Mouse (Mus musculus) bone marrow, adult 2 months (tissue): ENCODE data around the gene Serpina1b. TPM values are rescaled to one million over a fixed set of nuclear protein-coding genes. Genes with fewer than 3 reads are reported as not detected.
"Not testable (repeated sequence)": the region's sequence is repeated elsewhere in the genome, so short reads cannot be mapped to it uniquely, and the experiment has no call there.

Source experiments
- H3K27ac ChIP-seq: fragments of 200-500 bp; 2 replicates; pipeline ENCODE4 v1.5.1; 2012; ENCODE audit warnings: low read depth, mild to moderate bottlenecking, control low read depth, inconsistent platforms, low read length; ENCODE audit not compliant: control insufficient read depth, poor library complexity, insufficient read depth
- H3K4me1 ChIP-seq: fragments of 200-500 bp; 2 replicates; pipeline ENCODE4 v1.6.1; 2011; ENCODE audit warnings: low read length; ENCODE audit not compliant: control insufficient read depth, insufficient read depth
- H3K4me3 ChIP-seq: fragments of 200-500 bp; replicated peaks from 2 replicates; pipeline ENCODE3; 2011; ENCODE audit warnings: mild to moderate bottlenecking, low read depth, low read length, control low read depth; ENCODE audit not compliant: control insufficient read depth
- CTCF ChIP-seq: fragments of 200-500 bp; IDR thresholded peaks from 2 replicates; pipeline ENCODE4 v1.5.1; 2011; ENCODE audit warnings: low read length, control low read depth; ENCODE audit not compliant: control insufficient read depth, insufficient read depth
- POLR2A ChIP-seq: fragments of 200-500 bp; IDR thresholded peaks from 2 replicates; pipeline ENCODE4 v1.6.1; 2011; ENCODE audit warnings: low read depth, mild to moderate bottlenecking, control low read depth, low read length, borderline replicate concordance; ENCODE audit not compliant: control insufficient read depth
- WGBS: fragments of 180-500 bp; shearing (Covaris S2); methylation state at CpG from one replicate; pipeline ENCODE4 v1.1.7; 2018; 5-methylcytosine and 5-hydroxymethylcytosine counted together
- polyA plus RNA-seq: library from polyadenylated mRNA; stranded (reverse); fragments of >200 nt; gene quantifications from 2 replicates; pipeline ENCODE4 v1.2.4, GENCODE M21; 2011; ENCODE audit warnings: low replicate concordance; ENCODE audit not compliant: missing spikeins, insufficient read depth, insufficient read length

Serpina1b gene
- polyA plus RNA-seq, result 4.4 and 30.7 TPM in 2 replicates

DNA sequence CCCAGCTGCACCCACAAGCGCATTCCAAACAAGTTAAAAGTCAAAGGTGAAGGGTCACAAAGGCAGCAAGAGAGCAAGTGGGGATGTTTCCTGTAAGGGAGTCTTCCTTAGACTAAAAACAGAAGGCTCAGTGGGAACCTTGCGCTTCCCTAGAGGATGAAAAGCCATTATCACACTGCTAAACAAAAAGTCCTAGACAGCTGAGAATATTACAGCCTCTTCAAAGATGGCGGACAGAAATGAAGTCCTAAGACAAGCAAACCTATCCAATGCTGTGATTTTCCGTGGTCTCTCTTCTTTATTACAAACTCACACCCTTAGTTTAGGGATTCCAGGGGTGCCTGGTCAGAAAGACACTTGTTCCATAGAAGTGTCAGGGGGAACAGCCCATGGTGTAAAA lies at the start of gene Serpina1b:
Gene Serpina1b, minus strand, starts transcription at position 101 of the 400 bp plus-strand sequence.
- H3K27ac ChIP-seq, H3K4me1 ChIP-seq, H3K4me3 ChIP-seq: not testable (repeated sequence)
- WGBS, result 74% methylated on average over 4 of the region's 4 CpGs

DNA sequence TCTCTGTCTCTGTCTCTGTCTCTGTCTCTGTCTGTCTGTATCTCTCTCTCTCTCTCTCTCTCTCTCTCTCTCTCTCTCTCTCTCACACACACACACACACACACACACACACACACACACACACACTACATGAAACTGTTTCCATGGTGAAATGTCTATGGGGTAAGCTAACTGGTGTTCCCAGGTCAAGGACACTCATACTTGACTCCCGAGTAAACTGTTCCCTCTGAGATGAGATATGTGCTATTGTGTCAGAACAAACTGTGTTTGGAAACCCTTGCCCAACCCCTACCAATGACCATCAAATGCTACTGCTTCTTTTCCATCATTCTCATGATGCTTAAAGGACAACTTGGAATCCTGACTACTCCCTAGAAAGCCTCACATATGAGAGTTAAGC lies 36.7 kb upstream of the Serpina1b start:
- WGBS, result 76% methylated on average over 1 of the region's 1 CpGs
- not testable (repeated sequence) for H3K4me1 ChIP-seq, H3K27ac ChIP-seq, H3K4me3 ChIP-seq

DNA sequence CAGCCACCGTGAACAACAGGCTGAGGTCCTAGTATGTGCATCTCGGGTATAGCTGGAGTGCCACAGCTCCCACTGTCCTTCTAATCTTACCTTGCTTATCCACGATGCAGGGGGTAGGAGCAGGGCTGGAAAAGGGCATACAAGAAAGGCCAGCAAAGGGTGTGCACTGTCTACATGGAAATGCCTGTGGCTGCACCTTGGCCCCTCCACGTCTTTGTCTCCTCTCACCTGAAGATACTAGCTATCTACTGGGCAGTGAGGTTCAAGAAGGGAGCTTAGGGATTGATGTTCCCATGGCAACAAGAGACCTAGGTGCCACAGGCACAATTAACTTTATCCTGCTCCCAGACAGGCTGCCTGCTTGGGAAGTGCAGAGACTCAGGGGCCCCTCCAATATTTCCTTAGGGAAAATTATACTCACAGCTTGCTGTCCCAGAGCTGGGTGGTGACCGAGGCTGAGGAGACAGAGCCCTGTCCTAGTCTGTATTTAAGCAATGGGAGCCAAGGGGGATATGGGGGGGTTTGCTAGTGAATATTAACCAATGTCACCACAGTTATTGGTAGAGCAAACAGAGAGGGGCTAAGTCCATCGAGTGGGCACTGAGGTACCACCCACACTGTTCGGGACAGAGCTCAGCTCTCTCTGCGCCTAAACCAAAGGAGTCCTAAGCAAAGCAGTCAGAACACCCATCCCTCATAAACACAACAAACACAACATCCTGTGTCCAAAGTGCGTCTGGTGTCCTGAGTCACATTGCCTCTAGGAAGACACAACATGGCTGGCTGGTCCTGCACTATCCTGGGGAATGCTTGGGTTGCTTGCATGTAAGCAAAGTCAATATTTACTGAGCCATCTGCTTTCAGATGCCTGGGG lies 33.2 kb upstream of the Serpina1b start, which contains the start of gene Serpina1a:
Gene Serpina1a, minus strand, starts transcription at position 462 of the 874 bp plus-strand sequence.
- H3K27ac ChIP-seq, H3K4me1 ChIP-seq, H3K4me3 ChIP-seq: not testable (repeated sequence)
- WGBS, result 73% methylated on average over 9 of the region's 9 CpGs

DNA sequence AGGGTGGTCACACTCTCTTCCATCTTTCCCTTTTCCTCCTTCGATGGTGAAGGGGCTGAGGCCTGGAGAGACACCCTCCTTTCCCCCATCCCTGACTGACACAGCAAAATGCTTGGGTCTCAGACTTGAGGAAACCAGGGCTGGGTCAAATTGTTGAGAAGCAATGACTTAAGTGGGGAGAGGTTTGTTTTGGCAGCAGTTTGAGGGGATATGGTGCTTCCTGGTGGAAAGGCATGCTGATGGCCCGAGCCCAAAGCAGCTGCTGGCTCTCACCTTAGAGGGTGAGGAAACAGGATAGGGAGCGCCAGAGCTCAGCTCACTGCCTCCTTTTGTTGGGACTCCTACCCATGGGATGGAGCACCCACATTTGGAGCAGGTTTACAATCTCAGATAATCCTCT lies 30.8 kb upstream of the Serpina1b start:
- H3K4me1 ChIP-seq, result no peaks in the 10 kb centered on the region
- no peak for TF ChIP-seq POLR2A
- TF ChIP-seq CTCF, result no peak
- no peak overlapping the region for H3K4me3 ChIP-seq
- WGBS, result 59% methylated on average over 3 of the region's 3 CpGs
- H3K27ac ChIP-seq, result no peak overlapping the region

DNA sequence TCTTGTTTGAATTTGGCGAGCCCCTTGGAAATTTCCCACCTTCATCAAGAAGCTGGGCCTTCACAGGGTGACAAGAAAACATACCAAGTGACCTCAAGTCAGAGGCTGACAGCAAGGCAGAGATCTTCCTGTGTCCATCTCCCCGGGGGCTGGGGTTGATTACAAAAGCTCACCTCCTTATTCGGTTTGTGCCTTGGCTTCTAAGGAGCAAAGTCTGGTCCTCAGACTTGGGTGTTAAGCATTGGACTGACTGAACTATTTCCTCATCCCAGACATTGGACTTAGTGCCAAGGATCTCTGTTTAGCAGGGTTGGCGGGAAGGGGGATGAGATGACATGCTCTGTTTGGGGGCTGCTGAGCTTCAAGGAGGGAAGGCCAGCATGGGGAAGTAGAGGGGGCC lies 30.4 kb upstream of the Serpina1b start:
- not testable (repeated sequence) for H3K4me3 ChIP-seq, H3K27ac ChIP-seq, H3K4me1 ChIP-seq
- 80% methylated on average over 3 of the region's 4 CpGs for WGBS

DNA sequence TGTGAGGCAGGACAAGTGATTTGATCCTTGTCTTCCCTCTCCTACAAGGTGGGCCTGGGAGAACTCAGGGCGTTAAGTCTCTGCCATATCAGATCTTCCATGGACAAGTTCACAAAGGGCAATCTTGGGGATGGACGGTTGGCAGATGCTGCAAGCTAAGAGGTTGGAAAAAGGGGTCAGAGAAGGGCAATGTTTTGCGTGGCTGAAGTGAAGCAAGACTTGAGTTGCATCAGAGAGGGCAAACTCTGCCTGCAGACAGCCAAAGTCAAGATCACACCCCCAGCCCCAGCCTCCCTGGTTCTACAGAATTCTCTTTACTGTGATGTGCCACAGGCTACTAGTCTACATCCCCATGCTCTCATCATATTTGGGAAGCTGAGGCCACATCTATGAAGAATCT lies 29.4 kb upstream of the Serpina1b start:
- not testable (repeated sequence) for H3K27ac ChIP-seq, H3K4me1 ChIP-seq, H3K4me3 ChIP-seq
- WGBS, result 61% methylated on average over 3 of the region's 3 CpGs

DNA sequence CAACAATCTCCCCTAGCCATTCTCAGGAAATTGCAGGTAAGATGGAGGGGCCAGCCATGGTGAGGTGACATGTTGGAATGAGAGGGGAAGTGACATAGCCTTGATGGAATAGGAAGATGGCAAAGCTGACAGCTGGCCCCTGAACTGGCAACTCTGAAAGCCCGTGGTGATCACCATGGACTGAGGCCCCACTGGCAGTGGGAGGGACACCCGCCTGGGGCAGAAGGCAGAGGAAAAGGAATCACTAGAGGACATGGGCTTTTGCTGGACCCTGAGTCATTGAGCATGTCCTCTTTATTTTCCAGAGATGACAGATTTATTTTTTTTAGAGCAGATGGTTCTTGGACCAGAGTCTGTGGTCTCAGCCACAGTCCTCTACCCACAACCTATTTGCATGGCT lies 22.9 kb upstream of the Serpina1b start:
- not testable (repeated sequence) for H3K4me3 ChIP-seq, H3K27ac ChIP-seq, H3K4me1 ChIP-seq
- 80% methylated on average over 2 of the region's 2 CpGs for WGBS

DNA sequence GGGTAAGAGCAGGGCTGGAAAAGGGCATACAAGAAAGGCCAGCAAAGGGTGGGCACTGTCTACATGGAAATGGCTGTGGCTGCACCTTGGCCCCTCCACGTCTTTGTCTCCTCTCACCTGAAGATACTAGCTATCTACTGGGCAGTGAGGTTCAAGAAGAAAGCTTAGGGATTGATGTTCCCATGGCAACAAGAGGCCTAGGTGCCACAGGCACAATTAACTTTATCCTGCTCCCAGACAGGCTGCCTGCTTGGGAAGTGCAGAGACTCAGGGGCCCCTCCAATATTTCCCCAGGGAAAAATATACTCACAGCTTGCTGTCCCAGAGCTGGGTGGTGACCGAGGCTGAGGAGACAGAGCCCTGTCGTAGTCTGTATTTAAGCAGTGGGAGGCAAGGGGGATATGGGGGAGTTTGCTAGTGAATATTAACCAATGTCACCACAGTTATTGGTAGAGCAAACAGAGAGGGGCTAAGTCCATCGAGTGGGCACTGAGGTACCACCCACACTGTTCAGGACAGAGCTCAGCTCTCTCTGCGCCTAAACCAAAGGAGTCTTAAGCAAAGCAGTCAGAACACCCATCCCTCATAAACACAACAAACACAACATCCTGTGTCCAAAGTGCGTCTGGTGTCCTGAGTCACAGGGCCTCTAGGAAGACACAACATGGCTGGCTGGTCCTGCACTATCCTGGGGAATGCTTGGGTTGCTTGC lies 2.4 kb downstream of the Serpina1b start:
- WGBS, result 70% methylated on average over 6 of the region's 6 CpGs
- not testable (repeated sequence) for H3K4me1 ChIP-seq, H3K27ac ChIP-seq, H3K4me3 ChIP-seq

DNA sequence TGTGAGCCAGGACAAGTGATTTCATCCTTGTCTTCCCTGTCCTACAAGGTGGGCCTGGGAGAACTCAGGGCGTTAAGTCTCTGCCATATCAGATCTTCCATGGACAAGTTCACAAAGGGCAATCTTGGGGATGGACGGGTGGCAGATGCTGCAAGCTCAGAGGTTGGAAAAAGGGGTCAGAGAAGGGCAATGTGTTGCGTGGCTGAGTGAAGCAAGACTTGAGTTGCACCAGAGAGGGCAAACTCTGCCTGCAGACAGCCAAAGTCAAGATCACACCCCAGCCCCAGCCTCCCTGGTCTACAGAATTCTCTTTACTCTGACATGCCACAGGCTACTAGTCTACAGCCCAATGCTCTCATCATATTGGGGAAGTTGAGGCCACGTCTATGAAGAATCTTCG lies 6.3 kb downstream of the Serpina1b start:
- H3K4me1 ChIP-seq, H3K27ac ChIP-seq, H3K4me3 ChIP-seq: not testable (repeated sequence)
- whole genome bisulfite sequencing, result 71% methylated on average over 5 of the region's 5 CpGs

DNA sequence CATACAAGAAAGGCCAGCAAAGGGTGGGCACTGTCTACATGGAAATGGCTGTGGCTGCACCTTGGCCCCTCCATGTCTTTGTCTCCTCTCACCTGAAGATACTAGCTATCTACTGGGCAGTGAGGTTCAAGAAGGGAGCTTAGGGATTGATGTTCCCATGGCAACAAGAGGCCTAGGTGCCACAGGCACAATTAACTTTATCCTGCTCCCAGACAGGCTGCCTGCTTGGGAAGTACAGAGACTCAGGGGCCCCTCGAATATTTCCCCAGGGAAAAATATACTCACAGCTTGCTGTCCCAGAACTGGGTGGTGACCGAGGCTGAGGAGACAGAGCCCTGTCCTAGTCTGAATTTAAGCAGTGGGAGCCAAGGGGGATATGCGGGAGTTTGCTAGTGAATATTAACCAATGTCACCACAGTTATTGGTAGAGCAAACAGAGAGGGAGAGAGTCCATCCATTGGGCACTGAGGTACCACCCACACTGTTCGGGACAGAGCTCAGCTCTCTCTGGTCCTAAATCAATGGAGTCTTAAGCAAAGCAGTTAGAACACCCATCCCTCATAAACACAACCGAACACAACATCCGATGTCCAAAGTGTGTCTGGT lies 56.8 kb downstream of the Serpina1b start, which contains the start of gene Serpina1d:
Gene Serpina1d, minus strand, starts transcription at position 347 of the 606 bp plus-strand sequence.
- 80% methylated on average over 6 of the region's 6 CpGs for WGBS
- not testable (repeated sequence) for H3K4me3 ChIP-seq, H3K4me1 ChIP-seq, H3K27ac ChIP-seq

DNA sequence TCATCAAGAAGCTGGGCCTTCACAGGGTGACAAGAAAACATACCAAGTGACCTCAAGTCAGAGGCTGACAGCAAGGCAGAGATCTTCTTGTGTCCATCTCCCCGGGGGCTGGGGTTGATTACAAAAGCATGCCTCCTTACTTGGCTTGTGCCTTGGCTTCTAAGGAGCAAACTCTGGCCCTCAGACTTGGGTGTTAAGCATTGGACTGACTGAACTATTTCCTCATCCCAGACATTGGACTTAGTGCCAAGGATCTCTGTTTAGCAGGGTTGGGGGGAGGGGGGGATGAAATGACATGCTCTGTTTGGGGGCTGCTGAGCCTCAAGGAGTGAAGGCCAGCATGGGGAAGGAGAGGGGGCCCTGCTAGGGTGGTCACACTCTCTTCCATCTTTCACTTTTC lies 59.6 kb downstream of the Serpina1b start:
- H3K4me1 ChIP-seq, H3K4me3 ChIP-seq, H3K27ac ChIP-seq: not testable (repeated sequence)
- WGBS, result 42% methylated on average over 1 of the region's 1 CpGs

DNA sequence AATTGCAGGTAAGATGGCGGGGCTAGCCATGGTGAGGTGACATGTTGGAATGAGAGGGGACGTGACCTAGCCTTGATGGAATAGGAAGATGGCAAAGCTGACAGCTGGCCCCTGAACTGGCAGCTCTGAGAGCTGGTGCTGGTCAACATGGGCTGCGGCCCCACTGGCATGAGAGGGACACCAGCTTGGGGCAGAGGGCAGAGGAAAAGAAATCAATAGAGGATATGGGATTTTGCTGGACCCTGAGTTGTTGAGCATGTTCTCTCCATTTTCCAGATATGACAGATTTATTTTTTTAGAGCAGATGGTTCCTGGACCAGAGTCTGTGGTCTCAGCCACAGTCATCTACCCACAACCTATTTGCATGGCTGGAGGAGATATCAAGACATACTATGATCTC lies 67.1 kb downstream of the Serpina1b start:
- not testable (repeated sequence) for H3K4me1 ChIP-seq, H3K4me3 ChIP-seq, H3K27ac ChIP-seq
- WGBS, result 64% methylated on average over 3 of the region's 3 CpGs

DNA sequence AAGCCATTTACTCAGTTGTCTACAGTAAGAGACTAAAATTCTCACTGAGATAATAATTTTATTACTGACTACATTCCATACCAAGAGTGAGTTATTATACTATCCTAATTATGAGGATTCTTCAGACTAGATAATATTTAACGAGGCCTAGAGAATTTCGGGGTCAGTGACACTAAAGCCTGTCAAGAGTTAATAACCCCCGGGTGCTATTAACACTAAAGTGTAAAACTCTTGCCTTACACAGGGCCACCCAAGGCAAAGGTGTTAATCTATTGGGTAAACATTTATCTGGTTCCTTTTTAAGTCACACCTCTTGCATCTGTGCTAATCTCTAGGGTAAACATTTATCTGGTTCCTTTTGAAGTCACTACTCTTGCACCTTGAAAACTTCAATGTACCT lies 69.9 kb downstream of the Serpina1b start:
- WGBS, result 88% methylated on average over 3 of the region's 3 CpGs

More for the DNA sequence above, 69.9 kb downstream of the Serpina1b start:
- not testable (repeated sequence) for H3K4me3 ChIP-seq, H3K4me1 ChIP-seq, H3K27ac ChIP-seq
